Mouse (Mus musculus) liver, embryonic 14.5 days (tissue): ENCODE data around the gene Tbc1d14.

Source experiments
- CTCF ChIP-seq: IDR thresholded peaks from 2 replicates; pipeline ENCODE4 v1.5.1; 2016; ENCODE audit warnings: antibody characterized with exemption, low read depth, control low read depth
- EP300 ChIP-seq: IDR thresholded peaks from 2 replicates; pipeline ENCODE4 v1.6.1; 2016; ENCODE audit warnings: antibody characterized with exemption, low read depth

- TF ChIP-seq CTCF: no peak
- no peak for TF ChIP-seq EP300
These were observed 121.9 kb downstream of the Tbc1d14 start for GRCm38 (mm10) chr5:36471206-36471605.
